Mouse (Mus musculus) layer of hippocampus, postnatal 36 days (tissue): ENCODE measurements around the gene Ift43. TPM values are rescaled to one million over a fixed set of nuclear protein-coding genes. Genes with fewer than 3 reads are reported as not detected.

Source experiments
- DNase-seq, 2 experiments: peaks; one replicate each; pipeline ENCODE4 v3.0.0; 2022
- total RNA-seq, 2 experiments: library from RNA; stranded (reverse); gene quantifications; 2 replicates each; pipeline ENCODE4 v1.2.3; 2021

The Ift43 gene
- total RNA-seq, 2 experiments from 2014 or later = 12.0 to 14.4 TPM

DNA sequence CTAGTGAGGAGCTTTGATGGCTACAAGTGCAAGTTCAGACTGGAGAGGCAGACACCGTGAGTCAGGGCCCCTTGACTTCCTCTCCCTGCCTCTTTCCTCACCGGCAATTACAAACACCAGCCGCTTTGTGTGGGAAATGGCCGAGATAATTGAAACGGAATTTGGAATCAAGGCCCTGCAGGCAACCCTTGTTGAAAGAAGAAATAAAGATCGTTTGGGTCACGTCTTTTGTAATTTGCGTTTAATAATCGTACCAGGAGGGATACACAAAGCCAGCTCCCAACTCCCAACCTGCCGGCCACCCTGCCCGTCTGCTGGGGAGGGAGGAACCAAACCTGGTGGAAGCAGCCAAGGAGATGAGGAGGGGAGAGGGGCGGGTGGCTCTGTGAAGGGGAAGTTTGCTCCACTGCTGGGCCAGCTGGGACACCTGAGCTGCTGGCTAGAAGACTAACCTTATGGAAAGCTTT lies 93.2 kb downstream of the Ift43 start:
- no peak for DNase-seq

DNA sequence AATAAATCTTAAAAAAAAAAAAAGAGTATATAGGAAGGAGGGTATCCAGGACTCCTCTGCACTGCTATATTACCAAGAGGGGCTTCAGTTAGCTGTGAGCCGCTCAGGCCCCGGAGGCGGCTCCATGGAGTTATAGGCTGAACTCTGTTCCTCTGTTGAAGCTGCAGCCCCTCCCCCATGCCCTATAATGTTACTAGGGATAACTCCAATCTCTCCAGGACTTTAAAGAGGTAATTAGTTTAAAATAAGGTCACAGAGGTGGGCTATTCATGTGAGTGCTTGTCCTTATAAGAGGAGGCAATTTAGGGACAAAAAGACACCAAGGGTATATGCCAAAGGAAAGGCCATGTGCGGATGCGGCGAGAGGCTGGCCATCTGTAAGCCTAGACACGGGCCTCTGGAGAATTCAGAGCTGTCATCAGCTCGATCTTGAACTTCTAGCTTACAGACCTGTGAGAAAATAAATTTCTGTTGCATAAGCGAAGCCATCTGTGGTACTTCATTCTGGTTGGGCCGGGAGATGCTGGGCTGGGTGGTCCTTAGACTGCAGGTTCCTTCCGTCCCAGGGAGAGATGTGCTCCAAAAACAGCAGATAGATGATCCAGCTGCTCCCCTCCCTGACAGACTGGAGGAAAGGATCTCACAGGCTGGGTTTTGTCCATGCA lies 94.5 kb downstream of the Ift43 start:
- no peak for DNase-seq

DNA sequence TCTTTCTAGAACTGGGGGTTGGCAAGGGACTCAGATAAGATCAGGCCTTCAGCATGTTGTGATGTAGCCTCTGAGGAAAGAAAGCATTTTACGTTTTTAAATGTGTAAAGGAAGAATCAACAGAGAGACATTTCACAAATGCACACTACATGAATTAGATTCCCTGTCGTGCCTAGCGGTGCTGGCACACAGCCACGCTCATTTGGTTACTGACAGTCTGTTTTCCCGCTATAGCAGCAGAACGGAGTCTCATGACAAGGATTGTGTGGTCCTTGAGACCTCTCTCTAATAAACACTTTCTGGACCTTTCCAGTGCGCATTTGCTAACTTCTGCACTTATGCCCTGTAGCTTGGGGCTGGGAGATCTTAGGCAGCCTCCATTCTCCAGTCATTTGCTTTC lies 96.9 kb downstream of the Ift43 start:
- DNase-seq = peak in 1 of 2 experiments; percentile 28

DNA sequence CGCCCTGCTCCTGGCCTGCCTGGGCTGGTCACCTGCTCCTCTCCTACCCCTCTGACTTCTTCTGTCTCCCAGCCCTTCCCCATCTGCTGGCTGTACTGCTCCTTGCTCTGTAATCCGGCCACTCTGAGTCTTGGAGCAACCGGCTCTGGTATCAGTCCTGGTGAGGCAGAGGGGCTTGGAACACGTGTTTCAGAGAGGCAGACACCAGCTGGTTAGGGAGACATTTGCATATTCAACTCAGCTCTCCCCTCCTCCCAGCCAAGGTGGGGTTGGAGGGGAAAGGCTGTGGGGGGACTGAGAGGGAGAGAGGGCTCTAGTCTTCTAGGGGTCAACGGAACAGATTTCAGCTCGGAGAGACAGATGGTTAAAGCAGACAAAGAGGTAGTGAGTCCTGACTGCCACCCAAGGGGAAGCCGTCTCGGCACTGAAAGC lies 99.0 kb downstream of the Ift43 start:
- no peak for DNase-seq

DNA sequence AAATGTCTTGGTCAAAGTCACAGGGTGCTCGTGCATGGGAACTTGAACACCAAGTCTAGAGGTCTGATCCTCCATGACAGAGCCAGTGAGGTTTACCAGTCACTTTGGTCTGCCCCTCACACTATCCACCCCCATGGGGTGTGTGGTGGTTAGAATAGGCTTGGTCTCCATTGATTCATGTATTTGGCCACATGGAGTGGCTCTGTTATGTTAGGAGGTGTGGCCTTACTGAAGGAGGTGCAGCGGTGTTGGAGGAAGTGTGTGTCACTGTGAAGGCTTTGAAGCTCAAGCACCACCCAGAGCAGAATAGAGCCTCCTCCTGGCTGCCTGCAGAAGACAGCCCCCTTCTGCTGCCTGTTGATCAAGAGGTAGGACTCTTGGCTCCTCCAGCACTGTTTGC lies 99.5 kb downstream of the Ift43 start:
- no peak for DNase-seq

DNA sequence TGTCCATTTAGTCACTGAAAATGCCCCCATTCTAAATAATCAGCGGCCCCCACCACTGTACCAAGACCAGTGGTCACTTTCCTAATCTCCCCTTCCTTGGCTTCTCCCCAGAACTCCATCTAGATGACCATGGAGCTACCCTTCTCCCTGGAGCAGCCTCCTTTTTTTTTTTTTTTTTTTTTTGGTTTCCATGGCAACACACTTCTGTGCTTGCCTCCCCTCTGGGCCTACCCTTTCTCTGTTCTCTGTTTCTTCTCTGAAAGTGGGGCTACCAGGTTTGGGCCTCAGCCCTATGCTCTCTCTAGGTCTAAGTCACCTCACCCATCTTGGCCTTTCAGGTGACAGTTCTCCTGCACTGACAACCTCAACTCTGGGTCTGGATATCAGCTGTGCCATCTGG lies 100.1 kb downstream of the Ift43 start:
- DNase-seq = no peak

DNA sequence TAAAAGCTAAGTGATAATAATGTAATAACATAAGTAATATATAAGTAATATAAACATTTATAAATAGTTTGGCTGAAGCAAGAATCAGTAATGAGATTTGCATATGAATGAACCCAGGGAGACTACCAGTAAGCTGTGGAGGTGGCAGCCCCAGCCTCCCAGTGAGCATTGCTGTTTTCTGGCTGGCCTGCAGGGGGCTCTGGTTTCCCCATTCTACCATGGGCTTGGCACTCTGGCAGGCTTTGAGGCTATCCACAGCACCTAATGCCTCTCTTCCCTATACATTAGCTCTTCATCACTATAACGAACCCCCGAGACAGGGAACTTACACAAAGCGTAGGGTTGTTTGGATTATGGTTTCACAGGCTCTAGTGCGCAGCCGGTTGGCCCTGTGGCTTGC lies 105.8 kb downstream of the Ift43 start:
- DNase-seq = no peak

DNA sequence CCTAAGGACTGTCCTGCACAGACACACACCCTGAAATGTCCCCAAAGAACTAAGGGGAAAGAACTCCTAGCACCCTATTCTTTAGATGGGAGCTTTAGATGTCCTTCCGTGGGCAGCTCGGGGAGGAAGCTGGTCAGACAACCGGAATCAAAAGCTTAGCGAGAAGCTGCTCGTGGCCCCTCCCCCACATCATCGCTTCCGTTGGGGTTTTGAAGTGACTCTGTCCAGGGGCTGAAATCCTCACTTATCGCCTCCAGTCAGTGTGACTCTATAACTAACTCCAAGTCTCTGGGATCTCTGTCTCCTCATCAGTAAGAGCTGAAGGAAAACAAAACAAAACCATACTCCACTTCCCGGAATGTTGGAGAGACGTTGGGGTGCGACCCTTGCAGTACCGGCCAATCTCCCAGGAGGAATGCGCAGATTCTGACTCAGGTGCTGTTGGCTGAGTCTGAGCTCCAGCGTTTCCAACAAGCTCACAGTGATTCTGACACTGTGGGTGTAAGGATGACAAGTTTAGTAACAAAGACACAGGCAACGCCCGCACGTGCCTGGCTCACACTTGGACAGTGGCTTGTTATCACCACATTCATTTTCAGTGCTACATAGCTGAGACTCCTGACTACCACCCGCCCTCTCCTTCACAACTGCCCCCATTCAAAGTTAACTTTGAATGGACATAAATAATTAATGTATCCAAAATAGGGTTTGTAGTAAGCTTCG lies 107.4 kb downstream of the Ift43 start:
- no peak for DNase-seq

DNA sequence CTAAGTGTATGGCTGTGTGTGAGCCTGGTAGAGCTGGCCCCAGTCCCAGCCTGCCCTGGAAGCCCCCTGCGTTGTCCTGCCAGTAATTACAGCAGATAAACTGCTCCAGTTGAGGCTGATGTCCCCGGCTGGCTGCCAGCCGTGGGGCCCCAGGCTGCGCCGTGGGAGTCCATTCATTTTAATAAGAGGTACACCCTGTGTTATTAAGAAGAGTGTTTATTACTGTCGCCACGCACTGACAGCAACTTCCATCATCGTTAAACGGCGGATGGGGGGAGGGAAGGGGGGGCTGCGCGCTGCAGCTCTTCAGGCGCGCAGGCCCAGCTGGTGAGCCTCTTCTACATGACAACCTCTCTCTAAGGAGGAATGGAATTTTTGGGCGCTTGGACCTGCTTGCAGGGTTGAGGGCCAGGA lies 109.7 kb downstream of the Ift43 start:
- no peak for DNase-seq

DNA sequence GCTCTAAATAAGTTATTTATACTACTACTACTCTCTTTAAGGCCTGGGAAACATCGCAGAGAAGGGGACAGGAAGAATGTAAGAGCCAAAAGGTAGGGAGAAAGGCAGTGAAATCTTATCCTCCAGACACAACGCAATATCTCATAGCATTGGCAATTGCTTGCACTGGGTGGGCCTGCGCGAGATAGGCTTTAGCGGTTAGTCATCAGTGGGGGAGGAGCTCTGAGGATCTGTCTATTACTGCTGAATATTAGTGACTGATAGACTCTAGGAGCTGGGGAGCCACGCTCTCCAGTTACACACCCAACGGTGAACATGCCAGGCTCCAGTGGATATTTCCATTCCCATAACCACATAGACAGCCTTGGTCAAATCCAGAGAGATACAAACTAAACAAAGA lies 114.6 kb downstream of the Ift43 start:
- DNase-seq = no peak

DNA sequence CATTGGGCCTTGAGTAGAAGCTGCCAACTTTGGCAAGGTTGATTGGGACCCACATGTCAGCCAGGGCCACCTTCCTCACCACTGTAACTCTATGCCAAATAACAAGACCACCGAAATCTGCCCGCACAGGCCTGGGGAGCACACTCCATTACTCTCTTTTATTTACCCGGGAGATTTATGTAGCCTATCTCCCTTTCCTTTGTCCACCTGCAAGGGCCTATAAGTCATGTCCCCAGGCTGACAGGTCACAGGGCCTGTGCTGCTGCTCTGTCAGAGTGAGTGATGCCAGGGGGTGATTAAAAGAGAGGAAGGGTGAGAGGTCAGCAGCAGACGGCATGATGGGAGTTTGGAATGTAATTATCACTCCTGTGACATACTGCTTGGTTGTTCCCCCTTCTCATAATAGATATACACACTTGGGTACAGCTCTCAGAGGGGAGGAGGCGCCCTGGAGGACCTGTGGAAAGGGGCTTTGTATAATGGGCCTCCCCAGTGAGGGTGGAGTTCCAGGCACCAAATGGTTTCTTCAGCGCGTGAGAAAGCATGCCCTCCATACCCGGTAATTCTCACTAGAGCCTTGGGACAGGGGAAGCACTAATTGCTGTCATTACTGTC lies 121.2 kb downstream of the Ift43 start:
- DNase-seq = no peak

DNA sequence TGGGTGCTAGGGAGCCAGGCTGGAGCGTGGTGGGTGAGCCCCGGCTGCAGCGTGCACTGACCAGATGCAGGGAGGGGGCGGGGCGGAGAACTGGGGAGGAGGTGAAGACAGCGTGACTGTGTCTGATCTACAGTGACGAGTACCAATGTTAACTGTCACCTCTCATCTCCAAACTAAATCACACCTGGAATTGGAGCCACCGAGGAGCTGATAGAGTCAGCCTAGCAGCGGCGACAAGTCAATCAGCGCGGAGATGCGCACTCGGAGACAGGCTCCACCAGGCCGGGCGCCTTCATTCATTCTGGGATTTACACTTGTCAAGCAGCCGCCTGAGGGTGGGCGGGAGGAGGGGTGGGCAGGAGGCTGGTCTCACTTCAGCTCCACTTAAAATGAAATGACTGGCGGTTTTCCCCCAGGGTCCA lies 128.8 kb downstream of the Ift43 start:
- DNase-seq = no peak

Other genes with a start within 250 kb of the Ift43 start
- 10 to 100 TPM; 14.1 to 15.6 TPM for gene Tgfb3, start 3.5 kb upstream of the Ift43 start, total RNA-seq
- gene Gpatch2l, start 159.3 kb downstream of the Ift43 start, total RNA-seq = 10 to 100 TPM; 29.3 to 30.2 TPM